Mouse (Mus musculus): ENCODE results near the gene Acsl5. TPM values are rescaled to one million over a fixed set of nuclear protein-coding genes. Genes with fewer than 3 reads are reported as not detected.

Gene Acsl5
- total RNA-seq (2021) = 10 to 100 TPM; 33.6 to 42.2 TPM
- long read RNA-seq, experiment 1, full-length matches to known transcripts = 40 of 63 reads
- long read RNA-seq, experiment 1, partial matches to known transcripts = 15 of 63 reads
- long read RNA-seq, experiment 1, other reads (novel, unspliced or antisense) = 8 of 63 reads
- long read RNA-seq, experiment 2, full-length matches to known transcripts = 49 of 73 reads
- long read RNA-seq, experiment 2, partial matches to known transcripts = 19 of 73 reads
- long read RNA-seq, experiment 2, other reads (novel, unspliced or antisense) = 5 of 73 reads

GRCm38 (mm10) chr19:55251383-55252124 lies at the start of gene Acsl5:
Gene Acsl5, plus strand, starts transcription at chr19:55251938.
- no peak for TF ChIP-seq CTCF (conservative IDR thresholded peaks at IDR 0.05)
- H3K4me3 ChIP-seq = no peak within 1 kb of the TSS
- no peak for DNase-seq (ENCODE audit: low spot score in 2 of 2)
- H3K27ac ChIP-seq = no peak within 1 kb of the TSS

GRCm38 (mm10) chr19:55206482-55207138 lies 45.1 kb upstream of the Acsl5 start:
- no peak overlapping the region for H3K27ac ChIP-seq
- H3K4me3 ChIP-seq = no peak overlapping the region
- TF ChIP-seq CTCF (conservative IDR thresholded peaks at IDR 0.05) = peak; percentile 90
- peak; percentile 66 to 72 for DNase-seq (ENCODE audit: low spot score in 2 of 2)

DNA sequence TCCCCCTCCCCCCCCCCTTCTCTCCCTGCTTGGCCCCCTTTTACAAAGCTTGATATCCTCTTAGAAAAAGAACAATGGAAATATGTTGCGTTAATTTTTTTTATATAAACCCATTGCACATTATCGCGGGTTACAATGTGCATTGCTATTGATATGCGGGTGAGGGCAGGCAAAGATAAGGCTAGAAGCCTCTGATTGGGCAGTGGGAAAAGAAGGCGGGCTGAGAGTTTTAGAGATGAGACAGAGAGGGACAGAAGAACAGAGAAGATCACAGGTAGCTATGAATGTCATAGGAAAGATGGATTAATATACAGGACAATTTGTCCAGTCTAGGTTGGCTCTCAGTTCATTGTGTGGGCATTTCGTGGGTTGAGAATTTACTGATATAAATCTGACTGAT lies 44.5 kb upstream of the Acsl5 start:
- TF ChIP-seq CTCF (conservative IDR thresholded peaks at IDR 0.05) = no peak
- no peak for DNase-seq (ENCODE audit: low spot score in 2 of 2)
- Histone ChIP-seq H3K27ac (no peak overlapping the region), H3K4me3 (no peak overlapping the region)

DNA sequence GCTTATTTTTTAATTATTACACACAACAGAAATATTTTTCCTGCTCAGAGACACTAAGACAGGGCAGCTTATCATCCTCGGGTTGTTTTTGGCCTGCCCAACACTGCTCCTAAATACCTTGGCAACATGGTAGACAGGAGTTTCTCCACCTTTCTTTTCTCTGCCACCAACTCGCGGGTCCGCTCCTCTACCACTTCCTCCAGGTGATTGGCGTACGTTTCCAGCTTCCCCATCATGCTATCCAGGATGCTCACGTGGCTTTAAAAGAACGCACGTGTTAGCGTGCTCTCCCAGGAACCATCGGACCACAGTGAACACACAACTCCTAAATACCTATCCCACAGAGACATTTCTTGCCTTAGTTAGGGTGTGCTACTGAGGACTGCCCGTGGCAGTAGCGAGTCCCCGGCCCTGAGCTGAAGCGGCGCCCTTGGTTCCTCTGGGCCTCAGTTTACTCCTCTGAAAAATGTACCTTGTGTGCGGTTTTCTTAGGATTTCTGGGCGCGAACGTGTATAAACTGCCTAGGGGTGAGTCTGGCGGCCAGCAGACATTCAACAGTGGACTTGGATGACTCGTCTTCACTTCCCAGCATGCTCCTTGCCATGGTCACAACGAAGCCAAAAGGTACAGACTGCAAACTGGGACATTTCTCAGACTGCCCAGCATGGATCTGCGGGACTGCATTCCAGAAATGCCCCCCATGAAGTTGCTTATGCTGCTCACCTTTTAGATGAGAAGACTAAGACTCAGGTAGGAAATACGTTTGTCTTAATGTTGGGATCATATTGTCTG lies 43.8 kb upstream of the Acsl5 start:
- DNase-seq (ENCODE audit: low spot score in 2 of 2) = no peak
- no peak overlapping the region for H3K27ac ChIP-seq
- H3K4me3 ChIP-seq = no peak overlapping the region
- TF ChIP-seq CTCF (conservative IDR thresholded peaks at IDR 0.05) = no peak

DNA sequence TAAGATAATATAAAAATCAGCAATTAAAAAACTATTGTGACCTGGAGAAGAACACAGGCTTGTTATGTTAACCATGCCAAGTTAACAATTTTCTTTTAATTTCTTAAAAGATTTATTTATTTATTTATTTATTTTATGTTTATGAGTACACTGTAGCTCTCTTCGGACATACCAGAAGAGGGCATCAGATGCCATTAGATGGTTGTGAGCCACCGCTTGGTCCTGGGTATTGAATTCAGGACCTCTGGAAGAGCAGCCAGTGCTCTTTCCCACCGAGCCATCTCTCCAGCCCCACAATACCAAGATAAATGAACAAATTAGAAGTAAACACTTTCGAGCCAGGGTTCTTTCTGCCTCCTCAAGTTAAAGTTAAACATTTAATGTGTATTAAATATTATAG lies 43.1 kb upstream of the Acsl5 start:
- DNase-seq (ENCODE audit: low spot score in 2 of 2) = no peak
- H3K27ac ChIP-seq = no peak overlapping the region
- TF ChIP-seq CTCF (conservative IDR thresholded peaks at IDR 0.05) = peak; percentile 50
- no peak overlapping the region for H3K4me3 ChIP-seq

- no peak for DNase-seq (ENCODE audit: low spot score in 2 of 2)
- Histone ChIP-seq H3K27ac (no peak overlapping the region), H3K4me3 (no peak overlapping the region)
- TF ChIP-seq CTCF (conservative IDR thresholded peaks at IDR 0.05) = no peak
Observed at GRCm38 (mm10) chr19:55209084-55209483, 42.7 kb upstream of the Acsl5 start.

- Histone ChIP-seq H3K4me3 (no peak overlapping the region), H3K27ac (no peak overlapping the region)
- TF ChIP-seq CTCF (conservative IDR thresholded peaks at IDR 0.05) = no peak
- no peak for DNase-seq (ENCODE audit: low spot score in 2 of 2)
Observed at GRCm38 (mm10) chr19:55211698-55212097, 40.0 kb upstream of the Acsl5 start.

DNA sequence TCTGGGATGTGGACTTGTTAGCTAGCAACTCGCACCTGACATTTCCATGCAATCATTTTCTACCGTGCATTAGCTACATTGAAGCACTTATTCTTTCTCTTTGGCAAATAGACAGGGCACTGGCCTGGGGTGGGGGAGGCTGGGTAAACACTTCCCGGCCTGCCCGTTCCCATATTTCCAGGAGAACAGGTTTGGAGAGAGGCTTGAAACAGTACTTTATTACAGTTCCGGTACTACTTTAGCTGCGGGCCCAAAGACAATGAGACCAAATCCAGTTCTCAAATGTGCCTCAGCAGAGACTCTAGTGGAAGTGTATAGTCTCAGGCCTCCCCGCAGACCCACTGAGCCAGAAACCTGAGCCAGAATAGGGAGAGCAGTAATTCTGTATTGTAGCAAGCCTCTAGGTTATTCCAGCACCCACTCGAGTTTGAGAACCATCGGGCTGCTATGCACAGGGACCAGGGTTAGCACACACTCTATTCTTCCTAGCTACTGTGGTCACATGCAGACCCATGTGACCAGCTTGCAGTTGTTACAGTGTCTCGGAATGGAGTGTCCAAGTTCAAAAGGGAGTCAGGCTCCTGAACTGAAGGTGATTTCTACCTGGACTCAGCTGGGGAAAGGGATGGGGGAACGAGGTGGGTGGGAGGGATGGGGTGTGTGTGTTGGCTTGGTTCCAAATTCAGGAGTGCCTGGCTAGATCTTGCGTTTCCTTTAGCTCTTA lies 38.0 kb upstream of the Acsl5 start:
- Histone ChIP-seq H3K27ac (no peak overlapping the region), H3K4me3 (no peak overlapping the region)
- TF ChIP-seq CTCF (conservative IDR thresholded peaks at IDR 0.05) = no peak
- no peak for DNase-seq (ENCODE audit: low spot score in 2 of 2)

DNA sequence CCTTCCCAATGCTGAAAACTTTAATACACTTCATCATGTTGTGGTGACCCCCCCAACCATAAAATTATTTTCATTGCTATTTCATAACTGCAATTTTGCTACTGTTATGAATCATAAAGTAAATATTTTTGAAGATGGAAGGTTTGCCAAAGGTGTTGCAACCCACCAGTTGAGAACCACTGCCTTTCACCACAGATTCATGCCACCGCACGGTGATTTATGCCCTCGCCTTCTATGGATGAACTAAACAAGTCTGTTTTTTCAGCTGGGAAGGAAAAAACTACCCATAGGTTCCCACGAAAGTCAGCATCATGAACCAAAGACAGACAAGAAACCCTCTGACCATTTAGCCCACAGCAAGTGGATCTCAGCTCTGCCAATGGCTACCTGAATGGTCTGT lies 34.9 kb upstream of the Acsl5 start:
- peak overlapping the region; percentile 87 for H3K27ac ChIP-seq
- no peak for TF ChIP-seq CTCF (conservative IDR thresholded peaks at IDR 0.05)
- no peak overlapping the region for H3K4me3 ChIP-seq
- DNase-seq (ENCODE audit: low spot score in 2 of 2) = no peak

DNA sequence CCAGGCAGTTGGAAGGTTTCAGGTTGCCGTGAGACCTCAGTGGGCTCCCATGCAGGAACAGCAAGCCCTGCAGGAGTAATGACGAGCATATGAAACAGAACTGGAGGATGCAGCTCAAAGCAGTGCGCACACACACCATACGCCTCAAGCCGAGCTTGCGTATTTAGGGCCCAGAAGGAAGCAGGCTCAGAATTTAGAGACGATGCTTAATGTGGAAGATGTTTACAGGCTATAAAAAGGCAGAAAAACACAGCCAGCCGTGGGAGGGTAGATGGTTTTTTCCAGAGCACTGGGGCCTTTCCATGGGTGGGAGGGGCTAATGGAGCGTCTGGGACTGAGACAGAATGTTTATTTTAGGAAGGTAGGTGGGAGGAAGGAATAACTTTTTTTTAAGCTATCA lies 34.4 kb upstream of the Acsl5 start:
- TF ChIP-seq CTCF (conservative IDR thresholded peaks at IDR 0.05) = no peak
- H3K4me3 ChIP-seq = no peak overlapping the region
- DNase-seq (ENCODE audit: low spot score in 2 of 2) = peak; percentile 67 to 80
- H3K27ac ChIP-seq = peak overlapping the region; percentile 87

DNA sequence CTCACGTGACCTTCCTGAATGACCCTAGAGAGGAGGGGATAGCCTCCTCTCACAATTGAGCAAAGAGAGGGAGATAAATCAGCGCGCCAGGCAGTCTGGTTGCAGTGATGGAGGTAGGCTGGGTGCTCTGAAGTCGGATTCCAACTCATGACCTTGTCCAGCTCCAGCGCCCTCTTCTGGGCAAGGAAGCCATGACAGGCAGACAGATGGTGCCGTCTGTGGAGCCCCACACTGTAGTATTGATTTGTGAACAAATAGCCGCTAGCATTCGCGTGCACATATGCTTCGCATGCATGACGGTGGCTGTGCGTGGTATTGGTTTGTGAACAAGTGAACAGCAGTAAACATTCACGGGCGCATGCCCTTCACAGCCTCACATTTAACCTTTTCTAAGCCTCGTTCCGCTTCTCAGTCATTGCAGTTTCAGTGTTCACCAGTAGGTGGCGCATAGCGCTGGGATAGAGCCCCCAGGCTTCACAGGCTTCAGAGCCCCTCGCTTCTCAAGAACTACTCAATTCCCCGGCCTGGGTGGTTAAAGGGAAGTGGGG lies 33.5 kb upstream of the Acsl5 start:
- peak; percentile 95 for TF ChIP-seq CTCF (conservative IDR thresholded peaks at IDR 0.05)
- Histone ChIP-seq H3K27ac (peak overlapping the region; percentile 87), H3K4me3 (peak overlapping the region; percentile 45)
- peak; percentile 82 to 91 for DNase-seq (ENCODE audit: low spot score in 2 of 2)

- TF ChIP-seq CTCF (conservative IDR thresholded peaks at IDR 0.05) = no peak
- Histone ChIP-seq H3K4me3 (peak overlapping the region; percentile 45), H3K27ac (peak overlapping the region; percentile 87)
- DNase-seq (ENCODE audit: low spot score in 2 of 2) = no peak
Observed at GRCm38 (mm10) chr19:55218741-55219221, 33.0 kb upstream of the Acsl5 start.
